Mouse (Mus musculus) CH12F3 (cell line): ENCODE measurements around the gene 6430628N08Rik.

Experiments used
- in situ Hi-C: fragments of 300-500 bp; cut with MboI; formaldehyde crosslinking; loops from 2 replicates; pipeline ENCODE4 v1.14.3; 2020; ENCODE audit warnings: low sequenced_read_pairs

The 6430628N08Rik gene

DNA sequence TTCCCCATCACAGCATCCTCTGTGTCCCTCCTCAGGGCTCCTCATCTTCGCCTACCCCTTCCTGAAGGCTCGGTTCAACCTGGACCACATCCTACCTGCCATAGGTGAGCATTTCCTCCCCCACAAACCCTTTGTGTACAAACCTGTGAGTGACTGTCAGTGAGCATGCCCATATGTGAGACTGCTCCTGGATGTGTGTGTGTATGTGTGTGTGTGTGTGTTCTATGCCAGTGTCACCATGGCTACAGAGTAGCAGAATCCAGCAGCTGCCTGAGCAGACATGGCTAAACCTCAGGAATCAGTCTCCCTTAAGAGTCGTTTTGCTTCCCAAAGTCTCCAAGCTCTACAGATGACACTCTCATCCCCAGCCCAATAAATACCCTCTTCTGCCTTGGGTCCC is 4.6 kb upstream of the 6430628N08Rik start:
- in situ Hi-C loops, result no loop called here

DNA sequence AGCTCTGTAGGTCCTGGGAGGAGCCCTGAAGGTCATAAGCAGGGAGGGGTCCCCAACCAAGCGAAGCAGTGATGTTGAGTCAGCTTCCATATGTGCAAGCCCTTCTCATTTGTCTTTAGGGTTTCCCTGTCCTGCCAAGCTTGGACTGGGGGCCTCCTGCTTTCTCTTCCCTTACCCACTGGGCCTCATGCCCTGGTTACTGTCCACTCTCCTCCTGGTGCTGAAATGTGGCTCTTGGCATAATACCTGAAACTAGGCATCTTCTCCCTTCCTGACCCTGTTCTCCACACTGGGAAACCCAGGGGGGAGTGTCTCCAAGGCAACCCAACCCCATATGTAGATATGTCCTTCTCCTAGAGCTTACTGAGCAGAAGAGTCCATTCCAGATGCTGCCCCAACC is 3.6 kb upstream of the 6430628N08Rik start:
- in situ Hi-C loops, result no loop called here

DNA sequence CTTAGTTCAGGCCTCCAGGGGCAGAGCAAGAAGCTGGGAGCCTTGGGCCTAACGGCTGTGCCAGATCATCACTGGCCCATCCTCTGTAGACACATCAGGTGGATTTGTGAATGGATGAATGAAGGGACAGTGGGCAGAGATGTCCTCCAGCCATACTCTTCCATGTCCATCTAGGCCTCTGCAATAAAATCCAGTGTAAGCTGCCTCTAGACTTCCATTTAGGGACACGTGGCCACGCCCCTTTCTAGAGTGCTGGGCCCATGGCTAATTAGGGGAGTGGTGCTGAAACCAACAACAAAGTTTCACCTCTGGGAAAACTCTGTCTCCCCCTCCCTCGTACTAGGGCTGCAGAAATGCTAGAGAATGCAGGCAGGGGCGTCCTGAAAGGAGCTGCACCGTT is 399 bp upstream of the 6430628N08Rik start:
- in situ Hi-C loops, result no loop called here

DNA sequence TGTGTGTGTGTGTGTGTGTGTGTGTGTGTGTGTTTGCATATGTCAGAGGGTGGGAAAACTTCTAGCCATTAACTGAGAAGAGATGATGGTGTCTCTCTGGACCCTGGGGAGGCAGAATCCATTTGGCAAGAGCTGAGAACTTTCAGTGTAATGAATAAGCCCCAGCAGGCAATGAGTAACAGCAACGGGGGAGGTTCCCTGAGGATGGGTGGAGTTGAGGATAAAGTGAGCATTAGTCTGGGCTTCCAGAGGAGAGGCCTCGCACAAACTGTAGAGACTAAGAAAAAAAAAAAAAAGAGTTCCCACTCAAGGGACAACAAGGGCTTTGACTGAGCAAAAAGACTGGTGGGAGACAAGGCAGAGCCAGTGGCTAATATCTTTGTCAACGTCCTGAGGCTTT is 3.8 kb downstream of the 6430628N08Rik start:
- in situ Hi-C loops, result no loop called here

DNA sequence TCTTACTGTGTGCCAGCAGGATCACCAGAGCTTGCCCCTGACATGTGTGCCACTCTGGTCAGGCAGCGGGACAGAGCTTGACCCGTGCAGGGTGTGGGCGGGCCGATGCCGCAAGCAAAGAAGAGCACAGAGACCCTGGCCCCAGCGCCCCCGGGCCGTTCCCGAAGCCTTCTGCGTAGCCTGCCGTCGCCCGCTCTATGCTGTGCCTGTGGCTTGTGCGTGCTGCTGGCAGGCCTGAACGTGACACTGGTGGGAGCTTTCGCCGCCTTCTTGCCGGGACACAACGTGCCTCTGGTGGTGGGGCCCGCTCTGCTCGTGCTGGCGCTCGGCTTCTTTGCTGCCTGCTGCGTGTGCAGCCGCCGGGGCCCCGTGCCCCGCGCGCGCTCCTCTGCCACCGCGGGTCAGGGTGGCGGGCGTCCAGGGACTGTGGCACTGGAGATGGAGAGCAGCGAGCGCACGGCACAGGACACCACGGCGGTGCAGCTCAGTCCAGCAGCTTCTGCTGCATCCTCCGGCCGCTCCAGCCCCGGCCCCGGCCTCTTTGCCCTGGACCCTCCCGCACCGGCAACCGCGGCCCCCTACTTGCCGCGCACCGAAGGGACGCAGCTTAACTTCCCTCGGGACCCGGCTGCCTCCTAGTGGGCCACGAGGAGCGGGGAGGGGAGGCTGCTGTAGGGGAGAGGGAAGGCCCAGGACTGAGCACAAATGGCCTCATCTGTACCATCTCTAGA is 7.6 kb downstream of the 6430628N08Rik start:
- in situ Hi-C loops, result no loop called here

DNA sequence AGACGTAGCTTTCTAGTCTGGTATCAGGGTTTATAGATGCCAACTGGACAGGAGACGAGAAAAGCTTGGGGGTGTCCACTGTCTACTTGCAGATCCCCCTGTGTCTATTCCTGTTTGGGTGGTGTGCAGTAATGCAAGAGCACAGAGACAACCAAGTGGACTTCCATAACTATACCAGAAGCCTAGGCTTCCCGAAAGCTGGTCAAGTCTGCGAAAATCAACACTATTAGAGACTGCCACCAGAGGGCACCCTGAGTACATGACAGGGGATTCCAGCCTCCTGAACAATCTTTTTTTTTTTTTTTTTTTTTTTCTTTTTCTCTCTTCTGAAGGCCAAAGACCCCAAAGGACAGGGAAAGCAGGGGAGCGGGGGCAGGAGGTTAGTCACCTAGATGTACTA is 12.4 kb downstream of the 6430628N08Rik start:
- in situ Hi-C loops, result loop anchor here (10.0 kb wide), 1 partner anchor 82 kb away; no protein-coding TSS in a partner anchor

DNA sequence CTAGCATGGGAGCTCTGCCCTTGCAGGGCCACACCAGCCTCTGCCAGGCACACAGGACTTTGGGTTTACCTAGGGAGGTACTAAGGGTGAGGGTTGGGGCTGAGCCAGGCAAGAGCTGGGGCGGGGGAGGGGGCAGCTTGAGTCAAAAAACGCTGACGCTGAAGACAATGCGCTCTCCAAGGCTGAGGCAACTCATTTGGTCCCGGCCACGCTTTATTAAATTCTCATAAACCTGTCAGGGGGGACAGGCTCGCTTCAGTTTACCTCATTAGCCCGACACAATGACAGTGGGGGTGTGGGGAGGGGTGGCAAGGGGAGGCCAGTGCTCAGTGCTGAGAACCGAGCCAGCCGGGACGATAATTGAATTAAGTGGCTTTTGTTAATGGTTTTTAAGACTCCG is 13.9 kb downstream of the 6430628N08Rik start:
- in situ Hi-C loops, result loop anchor here (10.0 kb wide), 1 partner anchor 80 kb away; no protein-coding TSS in a partner anchor

DNA sequence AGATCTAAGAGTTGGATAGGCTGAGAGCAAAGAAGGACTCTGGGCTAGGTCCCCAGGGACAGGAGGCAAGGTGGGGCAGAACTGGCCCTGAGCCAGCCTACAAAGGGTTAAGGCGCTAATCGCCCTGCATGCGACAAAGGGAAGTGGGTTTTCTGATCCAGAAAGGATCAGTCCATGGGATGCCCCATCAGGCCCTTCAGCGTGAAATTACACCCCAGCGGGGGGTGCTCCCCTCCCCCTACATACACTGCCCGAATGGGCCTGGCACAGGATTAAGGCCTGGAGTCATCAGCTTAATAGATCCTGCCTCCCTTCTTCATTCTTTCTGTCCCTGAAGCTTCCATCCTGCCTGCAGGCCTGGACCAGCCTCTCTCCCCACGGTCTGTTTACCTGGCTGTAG is 15.2 kb downstream of the 6430628N08Rik start:
- in situ Hi-C loops, result loop anchor here (10.0 kb wide), 1 partner anchor 79 kb away; no protein-coding TSS in a partner anchor

DNA sequence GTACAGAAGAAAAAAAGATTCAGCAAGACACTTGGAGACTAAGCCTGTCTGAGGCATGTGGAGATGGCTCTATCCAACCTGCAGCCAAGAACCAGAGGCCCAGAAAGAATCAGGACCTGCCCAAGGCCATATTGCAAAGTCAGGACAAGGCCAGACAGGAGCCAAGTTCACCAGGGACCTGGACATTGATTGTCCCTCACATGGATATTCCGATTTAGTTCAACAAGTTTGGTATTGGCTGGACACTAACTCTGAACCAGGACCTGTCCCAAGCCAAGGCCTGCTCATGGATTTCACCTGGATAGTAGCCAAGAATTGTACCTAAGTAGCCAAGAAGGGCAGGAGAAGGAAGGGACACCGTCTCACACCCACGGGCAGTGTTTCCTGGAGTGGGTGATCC is 16.3 kb downstream of the 6430628N08Rik start:
- in situ Hi-C loops, result loop anchor here (10.0 kb wide), 1 partner anchor 78 kb away; no protein-coding TSS in a partner anchor

DNA sequence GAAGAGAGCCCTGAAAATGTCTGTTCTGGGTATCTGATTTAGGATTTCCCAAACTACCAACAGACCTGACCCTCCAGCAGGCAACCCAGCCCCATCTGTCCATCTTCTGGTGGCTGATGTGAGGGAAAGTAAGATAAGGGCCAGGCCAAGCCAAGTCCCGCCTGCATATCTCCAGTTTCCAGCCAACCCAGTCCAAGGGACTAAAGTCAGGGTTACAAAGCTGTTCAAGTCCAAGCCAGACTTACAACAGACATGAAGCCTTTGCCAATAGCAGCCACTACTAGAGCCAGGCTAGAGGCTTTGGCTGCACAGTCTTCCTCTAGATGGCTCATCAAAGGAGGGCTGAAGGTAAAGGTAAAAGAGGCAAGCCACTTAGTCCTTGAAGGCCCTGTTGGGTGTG is 17.5 kb downstream of the 6430628N08Rik start:
- in situ Hi-C loops, result loop anchor here (10.0 kb wide), 1 partner anchor 77 kb away; no protein-coding TSS in a partner anchor

DNA sequence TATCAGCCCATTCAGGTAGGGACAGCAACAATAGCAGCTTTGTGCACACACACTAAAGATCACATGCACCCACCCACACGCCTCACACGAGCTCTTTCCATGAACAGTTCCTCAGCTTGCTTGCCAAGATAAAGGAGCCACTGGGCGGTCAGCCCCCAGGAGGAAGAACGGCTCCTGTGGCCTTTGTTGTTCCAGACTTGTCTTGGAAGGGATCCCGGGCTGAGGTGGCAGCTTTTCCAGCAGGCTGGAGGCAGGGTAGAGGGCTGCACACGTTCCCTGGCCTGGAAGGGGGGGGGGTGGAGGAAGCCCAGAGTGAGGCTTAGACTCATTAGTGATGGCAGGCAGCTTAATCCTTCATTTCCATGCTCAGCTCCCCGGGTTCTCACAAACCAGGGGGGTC is 18.2 kb downstream of the 6430628N08Rik start:
- in situ Hi-C loops, result loop anchor here (10.0 kb wide), 1 partner anchor 76 kb away; no protein-coding TSS in a partner anchor

DNA sequence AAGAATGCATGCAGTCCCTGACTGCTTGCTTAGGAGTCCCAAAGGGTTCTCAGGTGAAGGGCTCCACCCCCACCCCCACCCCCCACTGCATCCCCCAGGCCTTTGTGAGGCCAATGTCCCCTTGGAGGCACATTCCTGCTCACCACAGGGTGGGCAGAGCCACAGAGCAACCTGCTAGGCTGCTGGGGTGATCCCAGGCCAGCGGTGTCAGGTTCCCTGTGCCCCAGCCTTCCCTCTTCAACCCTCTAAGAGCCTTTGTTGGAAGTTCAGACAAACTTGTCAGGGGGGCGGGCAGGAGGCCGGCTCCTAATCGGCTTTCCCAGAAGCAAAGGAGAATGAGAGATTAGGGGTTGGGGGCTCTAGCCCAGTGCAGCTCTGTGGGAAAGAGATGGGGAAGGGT is 21.1 kb downstream of the 6430628N08Rik start:
- in situ Hi-C loops, result no loop called here

DNA sequence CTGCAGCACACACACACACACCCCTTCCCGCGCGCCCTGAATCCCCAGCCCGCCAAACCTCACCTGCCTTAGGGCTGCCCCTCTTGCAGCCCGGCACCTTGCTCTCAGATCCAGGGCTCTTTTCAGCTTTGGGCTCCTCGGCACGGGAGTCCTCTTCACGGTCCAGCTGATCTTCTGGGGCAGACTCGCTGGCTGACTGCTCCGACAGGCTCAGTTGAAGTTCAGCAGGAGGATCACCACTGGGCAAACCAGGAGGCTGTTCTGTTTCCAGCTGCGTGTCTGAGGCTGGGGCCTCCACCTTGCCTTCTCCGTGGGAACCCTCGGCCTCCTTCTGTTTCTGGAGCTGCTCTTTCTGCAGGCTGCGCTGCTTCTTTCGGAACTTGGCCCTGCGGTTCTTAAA is 29.4 kb downstream of the 6430628N08Rik start:
- in situ Hi-C loops, result no loop called here

DNA sequence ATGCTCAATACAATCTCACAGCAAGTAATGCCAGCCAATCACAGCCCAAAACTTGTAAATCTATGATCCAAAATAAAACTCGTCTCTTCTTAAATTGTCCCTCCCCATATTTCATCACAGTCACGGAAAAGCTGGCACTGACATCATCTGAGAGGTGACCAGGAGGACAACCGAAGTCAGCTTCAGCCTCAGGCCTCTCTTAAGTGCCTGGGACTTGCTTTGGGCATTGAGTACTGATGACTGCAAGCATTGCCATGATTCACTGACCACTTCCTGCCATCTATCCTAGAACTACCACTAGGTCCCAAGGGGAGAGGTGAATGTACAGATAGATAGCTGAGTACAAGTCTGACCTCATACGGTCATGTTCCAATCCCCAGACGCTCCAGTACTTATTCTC is 32.2 kb downstream of the 6430628N08Rik start:
- in situ Hi-C loops, result no loop called here

DNA sequence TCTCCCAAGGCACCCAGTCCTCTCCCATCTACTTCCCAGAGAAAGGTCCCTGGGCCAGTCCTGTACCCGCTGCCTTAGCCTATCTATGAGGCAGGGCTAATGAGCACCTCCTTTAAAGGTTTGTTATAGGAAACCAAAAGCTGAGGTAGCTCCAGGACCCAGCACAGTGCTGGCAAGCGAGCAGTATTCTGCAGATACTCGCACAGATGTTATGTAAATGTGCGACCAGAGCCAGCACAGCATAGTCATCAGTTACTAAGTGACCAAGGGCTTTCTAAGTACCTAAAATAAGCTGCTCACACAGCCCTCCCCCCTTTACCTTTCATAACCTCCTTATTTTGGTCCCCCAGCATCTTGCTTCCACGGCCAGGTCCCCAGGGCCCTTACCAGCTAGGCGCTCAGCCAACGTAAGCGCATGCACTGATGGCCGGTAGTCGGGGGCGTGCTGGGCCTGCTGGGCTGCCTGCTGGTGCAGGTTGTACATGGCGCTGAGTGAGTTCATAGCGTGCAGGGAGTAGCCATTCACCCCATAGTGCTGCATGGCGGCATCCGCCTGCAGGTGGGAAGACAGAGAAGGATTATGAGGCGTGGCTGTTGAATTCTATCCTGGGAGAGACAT is 32.9 kb downstream of the 6430628N08Rik start:
- in situ Hi-C loops, result no loop called here

DNA sequence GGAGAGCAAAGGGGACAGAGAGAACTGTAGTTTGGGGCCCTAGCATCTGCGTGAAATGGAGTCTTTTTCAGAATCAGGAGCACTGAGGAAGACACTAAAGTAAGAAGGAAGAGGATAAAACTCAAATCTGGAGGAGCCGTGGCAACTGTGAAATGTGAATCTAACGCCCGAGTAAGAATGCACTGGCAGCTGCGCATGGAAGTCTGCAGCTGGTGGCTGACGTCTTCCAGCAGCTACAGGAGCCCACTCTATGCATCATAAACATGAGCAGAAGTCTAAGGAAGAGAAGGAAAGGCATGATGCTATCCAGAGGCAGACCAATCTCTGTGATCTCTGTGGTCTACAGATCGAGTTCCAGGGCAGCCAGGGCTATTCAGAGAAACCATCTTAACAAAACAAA is 37.2 kb downstream of the 6430628N08Rik start:
- in situ Hi-C loops, result no loop called here

DNA sequence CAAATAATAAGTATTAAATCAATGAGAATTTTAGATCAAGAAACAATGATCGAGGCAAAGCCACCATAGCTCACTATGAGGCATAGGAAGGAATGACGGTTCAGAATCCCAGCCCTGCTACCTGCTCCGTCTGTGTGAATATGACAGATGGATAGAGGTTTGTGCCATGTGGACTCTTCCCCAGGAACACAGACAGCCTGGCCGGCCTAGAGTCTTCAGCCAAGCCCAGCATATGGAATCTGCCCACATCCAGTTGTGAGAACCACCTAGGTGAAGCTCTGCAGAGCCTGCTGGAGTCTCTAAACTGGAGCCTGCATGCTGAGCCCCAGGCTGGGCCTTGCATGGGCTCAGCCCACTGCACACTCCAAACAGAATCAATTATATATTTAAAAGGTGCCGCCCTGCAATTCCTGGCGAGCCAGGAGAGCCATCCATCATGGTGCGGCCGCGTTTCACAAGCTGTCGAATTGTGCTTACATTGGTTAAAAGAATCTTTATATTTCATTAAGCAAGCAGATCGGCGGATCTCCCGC is 41.2 kb downstream of the 6430628N08Rik start:
- in situ Hi-C loops, result no loop called here

DNA sequence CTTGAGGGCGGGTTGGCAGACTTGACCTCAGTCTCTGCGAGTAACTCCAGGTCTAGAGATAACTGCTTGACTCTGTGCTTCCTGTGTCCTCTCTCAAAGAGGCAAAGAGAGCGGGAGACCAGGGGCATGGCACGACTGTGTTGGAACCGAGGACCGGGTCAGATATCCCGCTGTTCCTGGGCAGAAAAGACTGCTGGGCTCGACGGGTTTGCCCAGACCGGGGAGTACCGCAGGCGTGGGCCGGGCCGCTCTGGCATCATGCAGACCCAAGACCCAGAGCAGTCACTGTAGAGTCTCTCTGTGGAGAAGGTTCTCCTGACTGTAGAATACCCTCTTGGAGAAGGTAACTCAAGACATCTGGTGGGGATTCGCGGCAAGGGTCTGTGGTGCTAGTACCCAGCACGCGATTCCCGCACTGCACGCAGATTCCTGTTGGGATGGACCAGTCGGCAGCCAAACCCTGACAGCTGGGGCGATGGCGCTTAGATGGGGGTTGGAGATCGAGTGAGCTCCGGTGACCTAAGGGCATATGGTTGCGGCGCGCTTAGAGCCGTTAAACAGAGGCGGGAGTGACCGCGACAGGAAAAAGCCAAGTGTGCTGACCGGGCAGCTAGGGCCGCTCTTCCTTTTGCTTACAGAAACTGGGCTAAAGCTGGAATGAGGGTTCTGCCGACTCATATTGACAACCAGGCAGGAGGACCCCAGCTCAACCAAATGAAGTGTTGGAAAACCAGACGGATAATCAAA is 45.5 kb downstream of the 6430628N08Rik start:
- in situ Hi-C loops, result no loop called here

DNA sequence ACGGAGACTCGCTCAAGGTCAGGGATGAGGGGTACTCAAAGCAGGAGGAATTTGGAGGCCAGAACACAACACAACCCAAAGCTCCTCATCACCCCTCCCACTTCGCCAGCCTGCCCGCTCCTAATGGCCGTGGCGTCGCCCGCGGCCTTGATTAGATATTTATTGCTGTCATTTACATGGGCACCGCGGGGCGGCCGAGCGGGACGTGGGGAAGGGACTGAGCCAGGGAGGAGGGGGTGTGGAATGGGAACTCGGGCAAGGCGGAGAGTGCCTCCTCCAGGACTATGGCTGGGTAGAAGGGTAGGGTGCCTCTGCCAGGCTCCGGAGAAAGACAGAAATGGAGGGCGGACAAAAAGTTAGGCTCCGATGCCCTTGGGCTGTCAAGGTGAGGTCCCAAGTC is 46.2 kb downstream of the 6430628N08Rik start:
- in situ Hi-C loops, result no loop called here

DNA sequence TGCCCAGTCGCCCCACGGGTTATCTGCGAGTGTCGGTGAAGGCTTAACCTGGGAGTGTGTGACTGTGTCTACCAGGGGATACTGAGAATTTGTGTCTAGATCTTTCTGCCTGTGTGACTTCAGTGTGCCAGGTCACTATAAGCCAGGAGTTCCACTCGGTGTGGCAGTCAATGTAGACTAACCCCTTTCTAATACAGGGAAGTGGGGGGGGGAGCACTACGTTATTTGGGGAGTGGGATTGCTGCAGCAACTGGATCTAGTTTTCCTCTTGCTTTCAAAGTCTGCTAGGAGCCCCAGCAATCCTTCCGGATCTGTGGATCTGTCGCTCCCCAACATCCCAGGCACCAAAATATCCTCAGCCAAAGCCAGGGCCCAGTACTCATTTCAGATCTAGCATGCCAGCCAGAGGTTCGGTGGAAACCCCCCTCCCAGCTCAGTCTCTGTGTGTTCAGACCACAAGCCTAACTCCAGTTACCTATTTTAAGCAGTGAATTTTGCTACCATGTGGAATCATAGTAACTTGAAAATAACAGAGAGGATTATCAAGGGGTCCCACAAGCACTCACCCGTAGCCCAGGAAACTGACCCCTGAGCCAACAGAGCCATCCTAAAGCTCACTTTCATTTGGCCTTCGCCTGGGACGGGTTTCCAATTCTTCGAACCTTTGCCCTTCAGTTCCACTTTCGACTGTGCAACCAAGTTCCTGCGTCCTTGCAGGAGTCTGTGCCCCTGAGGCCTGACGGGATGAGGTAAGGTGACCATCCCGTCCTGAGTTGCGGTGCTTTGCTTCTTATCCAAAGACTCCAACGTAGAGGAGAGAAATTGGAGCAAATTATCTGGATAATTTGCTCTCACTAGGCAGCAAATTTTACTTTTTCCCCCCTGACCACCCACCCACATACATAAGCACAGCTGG is 46.9 kb downstream of the 6430628N08Rik start:
- in situ Hi-C loops, result no loop called here
